Mouse (Mus musculus) left cerebral cortex, adult 9 months (tissue): ENCODE results near the gene Trim45.

ENCODE experiments used
- DNase-seq, 2 experiments: peaks; one replicate each; pipeline ENCODE4 v3.0.0; 2022; ENCODE audit warnings: low spot score in 2 of 2

The Trim45 gene

GRCm38 (mm10) chr3:100921825-100922505 is at the start of gene Trim45:
Gene Trim45 (plus strand): TSS chr3:100922202.
- peak; percentile 100 for DNase-seq

GRCm38 (mm10) chr3:100877057-100877456 is 44.9 kb upstream of the Trim45 start:
- no peak for DNase-seq

- DNase-seq = peak in 1 of 2 experiments; percentile 30
Observed at GRCm38 (mm10) chr3:100881403-100881802, 40.6 kb upstream of the Trim45 start.

GRCm38 (mm10) chr3:100881843-100882634 is 40.0 kb upstream of the Trim45 start:
- no peak for DNase-seq

- no peak for DNase-seq
Observed at GRCm38 (mm10) chr3:100889234-100889633, 32.8 kb upstream of the Trim45 start.

- no peak for DNase-seq
Observed at GRCm38 (mm10) chr3:100890406-100890805, 31.6 kb upstream of the Trim45 start.

GRCm38 (mm10) chr3:100892383-100893335 is 29.3 kb upstream of the Trim45 start:
- no peak for DNase-seq

GRCm38 (mm10) chr3:100895500-100895899 is 26.5 kb upstream of the Trim45 start:
- no peak for DNase-seq

- DNase-seq = no peak
Observed at GRCm38 (mm10) chr3:100906128-100906527, 15.9 kb upstream of the Trim45 start.

- DNase-seq = no peak
Observed at GRCm38 (mm10) chr3:100906916-100907315, 15.1 kb upstream of the Trim45 start.

GRCm38 (mm10) chr3:100908594-100908993 is 13.4 kb upstream of the Trim45 start:
- no peak for DNase-seq

GRCm38 (mm10) chr3:100910621-100911020 is 11.4 kb upstream of the Trim45 start:
- DNase-seq = no peak

GRCm38 (mm10) chr3:100911026-100911425 is 11.0 kb upstream of the Trim45 start:
- no peak for DNase-seq

- DNase-seq = no peak
Observed at GRCm38 (mm10) chr3:100911498-100912213, 10.3 kb upstream of the Trim45 start.

- DNase-seq = peak in 1 of 2 experiments; percentile 48
Observed at GRCm38 (mm10) chr3:100916844-100917243, 5.2 kb upstream of the Trim45 start.

GRCm38 (mm10) chr3:100920611-100921140 is 1.3 kb upstream of the Trim45 start:
- no peak for DNase-seq

GRCm38 (mm10) chr3:100922506-100923375 is 739 bp downstream of the Trim45 start:
- DNase-seq = no peak

GRCm38 (mm10) chr3:100924065-100924732 is 2.2 kb downstream of the Trim45 start:
- DNase-seq = peak in 1 of 2 experiments; percentile 45

- DNase-seq = no peak
Observed at GRCm38 (mm10) chr3:100925176-100925575, 3.2 kb downstream of the Trim45 start.
